Mouse (Mus musculus) hindbrain, embryonic 12.5 days (tissue): ENCODE data around the gene Spryd7. TPM values are rescaled to one million over a fixed set of nuclear protein-coding genes. Genes with fewer than 3 reads are reported as not detected.

Source experiments
- ATAC-seq: fragments of 200-750 bp; cut with Nextera tagmentation; 2 replicates; pipeline ENCODE4 v1.8.0; 2017; ENCODE audit warnings: moderate TSS enrichment; ENCODE audit not compliant: low FRiP score
- H3K27ac ChIP-seq: fragments of 300-500 bp; sonication (generic); 2 replicates; pipeline ENCODE4 v1.5.1; 2016; ENCODE audit warnings: mild to moderate bottlenecking
- H3K27me3 ChIP-seq: fragments of 300-500 bp; sonication (generic); 2 replicates; pipeline ENCODE4 v1.6.1; 2016; ENCODE audit warnings: mild to moderate bottlenecking
- H3K36me3 ChIP-seq: fragments of 300-500 bp; sonication (generic); 2 replicates; pipeline ENCODE4 v1.6.1; 2016; ENCODE audit warnings: mild to moderate bottlenecking
- H3K4me1 ChIP-seq: fragments of 300-500 bp; sonication (generic); 2 replicates; pipeline ENCODE4 v1.6.1; 2016
- H3K4me2 ChIP-seq: fragments of 300-500 bp; sonication (generic); replicated peaks from 2 replicates; pipeline ENCODE4 v1.6.1; 2016; ENCODE audit warnings: mild to moderate bottlenecking
- H3K4me3 ChIP-seq: fragments of 300-500 bp; sonication (generic); 2 replicates; pipeline ENCODE4 v1.5.1; 2016; ENCODE audit warnings: mild to moderate bottlenecking
- H3K9ac ChIP-seq: fragments of 300-500 bp; sonication (generic); 2 replicates; pipeline ENCODE4 v1.6.1; 2016; ENCODE audit warnings: mild to moderate bottlenecking, moderate library complexity
- H3K9me3 ChIP-seq: fragments of 300-500 bp; sonication (generic); replicated peaks from 2 replicates; pipeline ENCODE4 v1.6.1; 2016; ENCODE audit warnings: mild to moderate bottlenecking
- WGBS: fragments of 180-500 bp; shearing (Covaris S2); methylation state at CpG from one replicate; pipeline ENCODE4 v1.1.7; 2016; 5-methylcytosine and 5-hydroxymethylcytosine counted together
- polyA plus RNA-seq: library from polyadenylated mRNA; unstranded; fragments of >200 nt; fragmentation: Nextera tagmentation; extraction: Ambion mirVana; gene quantifications from 2 replicates; pipeline ENCODE4 v1.2.1, GENCODE M21; 2016

Gene Spryd7
- polyA plus RNA-seq, 1 experiment from 2014 or later: 20.4 TPM

DNA sequence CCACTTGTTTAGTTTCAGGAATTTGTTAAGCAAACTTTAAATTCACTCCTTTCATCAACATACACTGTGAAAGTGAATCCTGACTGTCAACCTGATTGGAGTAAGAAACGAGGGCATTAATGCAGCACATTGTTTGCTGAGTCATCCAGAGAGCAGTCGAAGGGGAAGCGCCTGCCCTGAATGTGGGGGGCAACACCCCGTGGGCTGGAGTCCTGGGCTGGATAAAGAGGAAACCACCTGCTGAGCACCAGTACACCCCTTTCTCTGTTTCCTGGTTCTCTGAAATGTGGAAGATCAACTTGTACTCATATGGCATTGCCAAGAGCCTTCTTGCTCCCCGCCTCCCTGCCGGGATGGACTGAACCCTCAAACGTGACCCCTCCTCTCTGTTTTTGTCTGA is 27.2 kb downstream of the Spryd7 start:
- no peaks in the 10 kb centered on the region for H3K27me3 ChIP-seq
- ATAC-seq: no peak
- H3K9ac ChIP-seq: no peak overlapping the region
- 80% methylated on average over 7 of the region's 7 CpGs for WGBS
- 0 out of 2 replicates have a peak, but pooled peaks cover 3% of the 10 kb centered on the region for H3K36me3 ChIP-seq
- no peak overlapping the region for H3K4me3 ChIP-seq
- no peaks in the 10 kb centered on the region for H3K4me1 ChIP-seq
- H3K4me2 ChIP-seq: no peak overlapping the region
- H3K9me3 ChIP-seq: no peaks in the 10 kb centered on the region
- H3K27ac ChIP-seq: no peak overlapping the region

DNA sequence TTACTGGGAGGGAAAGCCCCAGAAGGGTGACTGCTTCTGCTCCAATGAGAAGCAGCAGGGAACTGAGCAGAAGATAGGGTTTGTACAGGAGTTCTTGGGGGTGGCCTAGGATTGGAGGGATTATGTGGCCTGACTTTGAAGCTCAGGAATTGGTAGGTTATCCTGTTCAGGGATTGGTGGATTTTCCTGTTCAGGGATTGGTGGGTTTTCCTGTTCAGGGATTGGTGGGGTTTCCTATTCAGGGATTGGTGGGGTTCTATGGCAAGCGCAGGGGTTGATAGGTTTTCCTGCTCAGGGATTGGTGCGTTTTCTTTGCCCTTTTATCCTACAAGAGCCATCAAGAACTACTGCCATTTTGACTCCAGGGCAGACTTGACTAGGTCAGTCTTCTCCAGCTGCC is 30.7 kb downstream of the Spryd7 start:
- H3K4me2 ChIP-seq: no peak overlapping the region
- no peak overlapping the region for H3K9ac ChIP-seq
- H3K4me1 ChIP-seq: no peaks in the 10 kb centered on the region
- H3K27ac ChIP-seq: no peak overlapping the region
- no peaks in the 10 kb centered on the region for H3K27me3 ChIP-seq
- ATAC-seq: no peak
- no peaks in the 10 kb centered on the region for H3K9me3 ChIP-seq
- H3K36me3 ChIP-seq: no peaks in the 10 kb centered on the region
- H3K4me3 ChIP-seq: no peak overlapping the region
- WGBS: 95% methylated on average over 2 of the region's 2 CpGs

DNA sequence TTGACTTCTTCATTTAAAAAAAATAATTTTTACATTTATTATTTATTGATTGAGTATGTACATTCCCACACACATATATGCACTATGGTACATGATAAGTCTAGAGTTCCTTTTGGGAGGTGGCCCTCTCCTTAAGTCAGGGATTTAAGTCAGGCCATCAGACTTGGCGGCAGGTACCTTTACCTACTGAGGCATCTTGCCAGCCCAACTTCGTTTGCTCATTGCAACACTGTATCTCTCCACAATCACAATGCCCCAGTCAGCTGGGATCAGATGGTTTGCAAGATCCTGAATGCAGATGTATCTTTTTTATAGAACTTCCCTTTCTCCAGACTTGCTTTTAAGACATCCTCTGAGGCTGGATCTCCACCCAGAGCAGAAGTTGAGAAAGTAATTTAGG is 32.9 kb downstream of the Spryd7 start:
- Histone ChIP-seq H3K4me3 (no peak overlapping the region), H3K9me3 (no peaks in the 10 kb centered on the region), H3K9ac (no peak overlapping the region), H3K4me2 (no peak overlapping the region), H3K27me3 (no peaks in the 10 kb centered on the region), H3K36me3 (no peaks in the 10 kb centered on the region), H3K27ac (no peak overlapping the region), H3K4me1 (no peaks in the 10 kb centered on the region)
- 84% methylated on average over 2 of the region's 2 CpGs for WGBS
- no peak for ATAC-seq

DNA sequence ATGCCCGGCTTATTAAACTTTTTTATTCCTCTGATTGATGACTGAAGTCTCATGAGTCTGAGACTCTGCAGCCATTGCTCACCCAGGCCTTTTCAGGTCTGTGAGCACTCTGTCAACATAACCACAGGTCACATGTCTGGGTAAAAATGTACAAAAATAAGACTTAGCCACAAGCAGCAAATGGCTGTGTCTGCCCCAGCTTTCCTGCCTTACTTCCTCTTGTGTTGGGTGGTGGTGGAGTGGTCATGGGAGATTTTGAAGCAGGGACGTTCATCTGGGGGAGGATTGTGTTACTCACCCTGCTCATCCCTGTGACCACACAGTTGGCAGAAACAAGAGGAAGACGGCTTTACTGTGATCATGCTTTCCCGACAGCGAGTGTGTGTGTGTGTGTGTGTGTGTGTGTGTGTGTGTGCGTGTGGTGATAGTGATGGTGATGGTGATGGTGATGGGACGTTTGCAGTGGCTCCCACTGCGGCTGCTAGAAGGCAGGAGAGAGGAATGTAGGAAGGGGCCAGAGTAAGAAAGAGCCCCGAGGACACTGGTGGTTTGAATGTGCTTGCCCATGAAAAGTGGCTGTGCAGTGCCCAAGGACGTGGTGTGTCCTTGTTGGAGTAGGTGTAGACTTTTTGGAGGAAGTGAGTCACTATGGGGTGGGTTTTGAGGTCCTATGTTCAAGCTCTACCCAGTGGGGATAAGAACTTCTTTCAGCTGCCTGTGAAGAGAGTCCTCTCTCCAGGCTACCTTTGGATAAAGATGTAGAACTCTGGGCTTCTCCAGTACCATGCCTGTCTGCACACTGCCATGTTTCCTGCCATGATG is 37.8 kb downstream of the Spryd7 start:
- Histone ChIP-seq H3K9me3 (no peaks in the 10 kb centered on the region), H3K4me1 (no peaks in the 10 kb centered on the region), H3K36me3 (no peaks in the 10 kb centered on the region), H3K27ac (no peak overlapping the region), H3K4me2 (no peak overlapping the region), H3K9ac (no peak overlapping the region), H3K27me3 (no peaks in the 10 kb centered on the region), H3K4me3 (no peak overlapping the region)
- 82% methylated on average over 10 of the region's 10 CpGs for WGBS
- ATAC-seq: no peak

DNA sequence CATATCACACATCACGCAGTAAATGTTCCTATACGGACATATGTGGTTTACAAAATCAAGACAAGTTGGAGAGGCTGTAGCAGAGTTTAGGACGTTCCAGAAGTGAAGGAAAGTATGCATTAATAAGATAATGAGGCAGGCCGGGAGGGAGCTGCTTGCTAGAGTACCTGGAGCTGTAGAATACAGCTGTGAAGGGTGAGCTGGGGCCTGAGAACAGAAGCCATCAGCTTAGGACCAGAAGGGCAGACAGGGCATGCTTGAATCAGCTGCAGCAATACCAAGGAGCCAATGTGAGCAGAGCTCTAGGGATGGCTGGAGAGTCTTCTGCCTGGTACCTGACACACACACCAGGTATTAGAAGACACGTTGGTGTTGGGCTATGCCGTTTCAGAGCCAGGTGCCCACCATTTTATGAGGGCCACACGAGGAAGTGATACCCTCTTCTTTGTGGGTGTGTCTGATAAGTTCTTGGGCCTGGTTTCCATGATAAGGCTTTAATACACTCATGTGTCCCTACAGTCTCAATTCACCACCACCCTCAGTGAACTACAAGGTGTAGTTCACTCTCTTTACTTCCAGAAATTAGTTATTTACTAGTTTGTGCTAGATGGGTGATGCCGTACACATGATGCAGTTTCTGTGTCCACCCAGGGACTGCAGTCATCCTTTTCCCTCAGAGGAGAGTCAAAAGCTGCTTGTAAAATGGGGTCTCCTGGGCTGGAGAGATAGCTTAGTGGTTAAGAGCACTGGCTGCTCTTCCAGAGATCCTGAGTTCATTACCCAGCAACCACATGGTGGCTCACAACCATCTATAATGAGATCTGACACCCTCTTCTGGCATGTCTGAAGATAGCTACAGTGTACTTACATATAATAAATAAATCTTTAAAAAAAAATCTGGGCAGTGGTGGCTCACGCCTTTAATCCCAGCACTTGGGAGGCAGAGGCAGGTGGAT is 39.9 kb downstream of the Spryd7 start:
- no peak for ATAC-seq
- no peaks in the 10 kb centered on the region for H3K9me3 ChIP-seq
- no peaks in the 10 kb centered on the region for H3K36me3 ChIP-seq
- H3K4me3 ChIP-seq: no peak overlapping the region
- no peak overlapping the region for H3K4me2 ChIP-seq
- H3K9ac ChIP-seq: no peak overlapping the region
- H3K27me3 ChIP-seq: no peaks in the 10 kb centered on the region
- no peak overlapping the region for H3K27ac ChIP-seq
- H3K4me1 ChIP-seq: no peaks in the 10 kb centered on the region
- 90% methylated on average over 9 of the region's 9 CpGs for WGBS

DNA sequence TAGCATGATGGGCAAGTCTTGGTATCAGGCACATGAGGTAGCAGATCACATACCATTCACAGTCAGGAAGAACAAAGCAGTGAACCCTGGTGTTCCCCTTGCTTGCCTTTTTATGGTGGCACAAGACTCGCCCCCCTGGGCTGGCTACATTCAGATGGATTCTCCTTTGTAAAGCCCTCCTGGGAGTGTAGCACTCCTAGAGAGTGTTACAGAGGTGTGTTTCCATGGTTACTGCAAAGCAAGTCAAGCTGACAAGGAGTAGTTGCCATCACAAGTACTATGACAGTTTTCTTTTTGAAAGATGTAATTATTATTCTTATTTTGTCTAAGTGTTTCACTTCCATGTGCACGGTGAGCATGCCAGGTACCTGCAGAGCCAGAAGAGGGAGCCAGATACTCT is 45.2 kb downstream of the Spryd7 start:
- ATAC-seq: no peak
- H3K36me3 ChIP-seq: no peaks in the 10 kb centered on the region
- no peaks in the 10 kb centered on the region for H3K4me1 ChIP-seq
- H3K9ac ChIP-seq: no peak overlapping the region
- no peaks in the 10 kb centered on the region for H3K27me3 ChIP-seq
- no peak overlapping the region for H3K4me2 ChIP-seq
- 76% methylated on average over 2 of the region's 2 CpGs for WGBS
- H3K27ac ChIP-seq: no peak overlapping the region
- peaks cover 6% of the 10 kb centered on the region for H3K9me3 ChIP-seq
- no peak overlapping the region for H3K4me3 ChIP-seq

DNA sequence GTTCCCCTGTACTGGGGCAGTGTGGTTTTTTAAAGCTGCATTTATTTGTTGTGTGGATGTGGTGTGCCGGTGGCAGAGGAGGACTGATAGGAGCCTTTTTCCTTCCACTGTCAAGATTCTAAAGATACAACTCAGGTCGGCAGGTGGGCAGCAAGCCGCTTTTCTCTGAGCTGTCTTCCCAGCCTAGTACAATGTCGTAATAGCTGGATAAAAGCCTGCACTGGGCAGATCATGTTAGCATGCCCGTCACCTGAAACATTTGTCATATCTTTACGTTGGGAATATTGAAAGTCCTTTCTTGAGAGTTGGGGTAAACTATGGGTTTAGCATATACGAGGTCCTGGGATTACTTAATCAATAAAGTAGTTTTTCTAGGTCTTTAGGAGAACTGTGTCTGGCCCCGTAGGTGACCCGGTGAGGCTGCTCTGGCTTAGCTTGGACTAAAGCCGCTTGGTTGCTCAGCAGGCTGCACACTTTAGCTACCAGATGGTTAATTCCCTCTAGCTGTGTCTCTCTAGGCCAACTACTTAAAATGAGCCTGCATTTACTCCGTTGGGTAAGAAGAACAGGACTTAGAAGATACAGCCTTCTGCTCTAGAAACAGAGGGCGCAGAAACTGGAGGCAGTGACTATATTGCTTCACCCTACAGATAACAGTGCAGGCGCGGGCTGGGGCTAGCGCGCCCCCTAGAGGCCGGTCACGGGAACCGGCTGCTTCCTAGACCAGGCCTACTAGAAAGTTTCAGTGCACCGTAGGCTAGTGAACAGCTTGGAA is 58.8 kb downstream of the Spryd7 start:
- no peak for ATAC-seq
- Histone ChIP-seq H3K4me3 (no peak overlapping the region), H3K9me3 (no peaks in the 10 kb centered on the region), H3K9ac (no peak overlapping the region), H3K4me1 (no peaks in the 10 kb centered on the region), H3K4me2 (no peak overlapping the region), H3K36me3 (no peaks in the 10 kb centered on the region), H3K27me3 (no peaks in the 10 kb centered on the region), H3K27ac (no peak overlapping the region)
- 48% methylated on average over 20 of the region's 20 CpGs for WGBS

DNA sequence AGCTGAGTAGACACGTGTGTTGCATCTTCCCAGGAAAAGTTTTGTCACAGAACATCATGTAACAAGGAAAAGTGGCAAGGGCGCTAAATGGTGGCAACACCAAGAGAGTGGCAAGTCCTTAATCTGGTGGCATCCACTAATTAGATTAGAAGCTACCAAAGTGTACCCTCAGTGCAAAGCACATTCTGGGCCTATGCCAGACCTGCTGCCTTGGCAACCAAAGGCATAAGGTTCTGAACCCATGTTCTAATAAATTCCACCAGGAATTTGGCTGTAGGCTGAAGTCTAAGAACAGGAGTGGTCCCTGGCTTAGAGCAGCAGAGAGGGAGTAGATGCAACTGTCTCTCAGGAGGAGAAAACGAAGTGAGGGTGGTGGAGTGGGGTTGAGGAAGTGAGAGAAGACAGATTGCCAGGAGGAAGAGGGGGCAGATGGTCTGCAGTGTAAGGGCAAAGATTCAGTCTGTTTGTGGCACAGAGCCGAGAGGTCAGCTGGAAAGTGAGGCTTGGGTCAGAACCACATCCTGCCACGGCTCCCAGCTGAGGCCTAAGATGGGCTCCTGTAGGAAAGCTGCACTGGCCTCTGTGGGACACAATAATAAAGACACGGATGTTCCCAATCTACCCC is 63.1 kb downstream of the Spryd7 start:
- Histone ChIP-seq H3K4me1 (no peaks in the 10 kb centered on the region), H3K4me2 (no peak overlapping the region), H3K9ac (no peak overlapping the region), H3K27me3 (no peaks in the 10 kb centered on the region), H3K4me3 (no peak overlapping the region), H3K27ac (no peak overlapping the region), H3K36me3 (no peaks in the 10 kb centered on the region), H3K9me3 (no peaks in the 10 kb centered on the region)
- WGBS: 71% methylated on average over 6 of the region's 6 CpGs
- ATAC-seq: no peak

Other genes starting within 250 kb of the Spryd7 start
- 0.52 and 0.77 TPM in 2 replicates for gene Arl11, start 247.1 kb downstream of the Spryd7 start, polyA plus RNA-seq
- gene Ebpl, start 196.4 kb downstream of the Spryd7 start, polyA plus RNA-seq: 10.8 and 11.5 TPM in 2 replicates
- gene Kpna3, start 117.0 kb downstream of the Spryd7 start, polyA plus RNA-seq: 80.7 and 87.1 TPM in 2 replicates
- gene Trim13, start 41.4 kb upstream of the Spryd7 start, polyA plus RNA-seq: 40.5 and 49.5 TPM in 2 replicates
- 1.8 and 2.9 TPM in 2 replicates for gene Kcnrg, start 50.6 kb upstream of the Spryd7 start, polyA plus RNA-seq